Mouse (Mus musculus): ENCODE measurements around the gene Rgs8. TPM values are rescaled to one million over a fixed set of nuclear protein-coding genes. Genes with fewer than 3 reads are reported as not detected.

Rgs8 gene
- total and polyA plus RNA-seq, 3 experiments, result 0.06 TPM; not detected in 2

DNA sequence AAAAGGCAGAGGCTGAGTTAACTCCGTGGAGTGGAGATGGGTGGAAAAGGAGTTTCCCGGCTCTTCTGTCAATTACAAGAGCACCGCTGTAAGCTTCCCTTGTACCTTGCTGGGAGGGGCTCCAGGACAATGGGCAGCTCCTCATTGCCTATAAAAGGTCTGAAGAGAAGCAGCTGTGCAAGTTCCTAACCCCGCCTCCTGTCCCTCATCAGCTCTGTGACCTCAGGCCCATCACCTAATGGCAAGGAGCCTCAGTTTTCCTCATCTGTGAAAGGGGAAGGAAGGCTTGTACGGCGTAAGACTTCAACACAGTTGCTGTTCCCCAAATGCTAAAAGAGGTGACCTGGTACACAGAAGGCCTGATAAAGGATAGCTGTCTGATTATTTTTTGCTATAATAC, 24.8 kb downstream of the Rgs8 start:
- H3K27ac ChIP-seq, result no peak overlapping the region
- H3K4me3 ChIP-seq, result no peak overlapping the region
- H3K27me3 ChIP-seq (ENCODE audit: control insufficient read depth, insufficient read depth, low read length), result no peaks in the 10 kb centered on the region
- no peaks in the 10 kb centered on the region for H3K36me3 ChIP-seq (ENCODE audit: control insufficient read depth, insufficient read depth, low read length)
- no peaks in the 10 kb centered on the region for H3K79me2 ChIP-seq (replicated peaks; ENCODE audit: control insufficient read depth, insufficient read depth, low read length)
- 78% methylated on average over 6 of the region's 6 CpGs for WGBS
- no peak overlapping the region for H3K9ac ChIP-seq (ENCODE audit: low read depth, low read length)
- TF ChIP-seq POLR2A (IDR thresholded peaks at IDR 0.05; ENCODE audit: insufficient read depth, low read depth, low read length) (no peak), CTCF (IDR thresholded peaks at IDR 0.05) (no peak), EP300 (IDR thresholded peaks at IDR 0.05; ENCODE audit: insufficient read depth, low read depth, low read length) (no peak)
- intact Hi-C loops (cut with DNase I), result no loop called here
- no peak for DNase-seq
- no peaks in the 10 kb centered on the region for H3K4me1 ChIP-seq (ENCODE audit: control insufficient read depth, insufficient read depth, low read length)

DNA sequence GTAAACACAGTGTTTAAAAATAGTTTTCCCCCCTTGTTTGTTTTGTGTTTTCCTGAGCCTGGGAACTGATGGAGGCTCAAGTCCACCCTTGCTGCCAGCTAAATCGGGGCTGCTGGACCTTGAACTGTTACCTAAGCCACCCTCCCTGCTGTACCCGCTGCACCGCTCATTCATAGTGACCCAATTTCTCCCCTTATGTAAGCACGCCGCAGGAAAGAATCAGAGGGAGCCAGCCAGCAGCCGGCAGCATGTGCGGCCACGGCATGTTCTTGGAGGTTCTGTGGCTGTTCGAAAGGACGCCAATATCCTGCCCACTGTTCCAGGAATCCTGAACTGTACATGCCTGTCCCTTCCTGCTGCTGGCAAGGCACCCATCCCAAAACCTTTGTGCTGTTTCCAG, 26.3 kb downstream of the Rgs8 start:
- 24% methylated on average over 10 of the region's 10 CpGs for WGBS
- no peaks in the 10 kb centered on the region for H3K4me1 ChIP-seq (ENCODE audit: control insufficient read depth, insufficient read depth, low read length)
- no peak overlapping the region for H3K4me3 ChIP-seq
- peak; percentile 48 to 73 for DNase-seq
- no peaks in the 10 kb centered on the region for H3K27me3 ChIP-seq (ENCODE audit: control insufficient read depth, insufficient read depth, low read length)
- peak; percentile 49; the same call in 1 of the 2 replicates for TF ChIP-seq EP300 (IDR thresholded peaks at IDR 0.05; ENCODE audit: insufficient read depth, low read depth, low read length)
- TF ChIP-seq CTCF (IDR thresholded peaks at IDR 0.05), result no peak
- intact Hi-C loops (cut with DNase I), result no loop called here
- no peaks in the 10 kb centered on the region for H3K36me3 ChIP-seq (ENCODE audit: control insufficient read depth, insufficient read depth, low read length)
- no peak overlapping the region for H3K9ac ChIP-seq (ENCODE audit: low read depth, low read length)
- H3K27ac ChIP-seq, result no peak overlapping the region
- no peaks in the 10 kb centered on the region for H3K79me2 ChIP-seq (replicated peaks; ENCODE audit: control insufficient read depth, insufficient read depth, low read length)

DNA sequence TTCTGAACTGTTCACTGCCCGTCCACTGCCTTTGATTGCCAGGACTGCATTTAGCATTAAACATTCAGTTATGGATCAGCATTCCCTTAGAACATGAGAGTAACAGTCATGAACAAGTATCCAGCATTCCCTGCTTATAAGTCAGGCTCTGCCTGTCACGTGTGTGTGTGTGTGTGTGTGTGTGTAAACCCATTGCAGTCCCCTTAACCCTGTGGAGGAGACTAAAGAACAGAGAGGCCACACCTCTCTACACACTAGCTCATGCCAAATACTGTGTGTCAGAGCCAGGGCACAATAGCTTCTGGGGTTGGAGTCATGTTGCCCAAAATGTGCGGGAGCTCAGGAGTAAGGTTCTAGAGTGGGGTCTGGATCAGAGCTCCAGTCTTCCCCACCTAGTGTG, 26.8 kb downstream of the Rgs8 start:
- WGBS, result 55% methylated on average over 3 of the region's 3 CpGs

DNA sequence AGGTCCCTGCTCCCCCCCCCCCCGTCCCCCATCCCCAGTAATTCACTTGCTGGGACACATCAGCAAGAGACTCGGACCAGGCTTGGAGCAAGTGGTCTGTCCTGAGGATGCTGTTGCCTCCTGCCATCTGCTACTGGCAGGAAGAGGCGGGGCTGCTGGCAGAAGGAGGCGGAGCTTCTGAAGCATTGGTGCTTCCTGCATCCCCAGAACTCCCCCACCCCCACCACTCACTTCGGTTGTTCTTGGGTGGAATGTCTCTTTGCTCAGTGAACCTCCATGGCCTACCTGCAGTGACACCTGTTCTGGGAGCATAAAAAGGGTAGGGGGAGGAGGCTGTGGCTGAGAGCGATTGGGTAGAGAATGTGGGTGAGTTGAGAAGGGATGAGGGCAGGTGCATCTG, 27.5 kb downstream of the Rgs8 start:
- Histone ChIP-seq H3K9ac (ENCODE audit: low read depth, low read length) (no peak overlapping the region), H3K36me3 (ENCODE audit: control insufficient read depth, insufficient read depth, low read length) (no peaks in the 10 kb centered on the region), H3K4me3 (no peak overlapping the region), H3K4me1 (ENCODE audit: control insufficient read depth, insufficient read depth, low read length) (no peaks in the 10 kb centered on the region), H3K27me3 (ENCODE audit: control insufficient read depth, insufficient read depth, low read length) (no peaks in the 10 kb centered on the region), H3K27ac (no peak overlapping the region), H3K79me2 (replicated peaks; ENCODE audit: control insufficient read depth, insufficient read depth, low read length) (no peaks in the 10 kb centered on the region)
- no peak for DNase-seq
- intact Hi-C loops (cut with DNase I), result no loop called here
- WGBS, result 66% methylated on average over 6 of the region's 6 CpGs
- TF ChIP-seq EP300 (IDR thresholded peaks at IDR 0.05; ENCODE audit: insufficient read depth, low read depth, low read length) (no peak), CTCF (IDR thresholded peaks at IDR 0.05) (no peak), POLR2A (IDR thresholded peaks at IDR 0.05; ENCODE audit: insufficient read depth, low read depth, low read length) (no peak)

More for the DNA sequence above, 26.8 kb downstream of the Rgs8 start:
- Histone ChIP-seq H3K9ac (ENCODE audit: low read depth, low read length) (no peak overlapping the region), H3K27me3 (ENCODE audit: control insufficient read depth, insufficient read depth, low read length) (no peaks in the 10 kb centered on the region), H3K36me3 (ENCODE audit: control insufficient read depth, insufficient read depth, low read length) (no peaks in the 10 kb centered on the region), H3K79me2 (replicated peaks; ENCODE audit: control insufficient read depth, insufficient read depth, low read length) (no peaks in the 10 kb centered on the region), H3K4me3 (no peak overlapping the region), H3K27ac (no peak overlapping the region), H3K4me1 (ENCODE audit: control insufficient read depth, insufficient read depth, low read length) (no peaks in the 10 kb centered on the region)
- intact Hi-C loops (cut with DNase I), result no loop called here
- TF ChIP-seq EP300 (IDR thresholded peaks at IDR 0.05; ENCODE audit: insufficient read depth, low read depth, low read length) (no peak), POLR2A (IDR thresholded peaks at IDR 0.05; ENCODE audit: insufficient read depth, low read depth, low read length) (no peak), CTCF (IDR thresholded peaks at IDR 0.05) (no peak)
- DNase-seq, result no peak

DNA sequence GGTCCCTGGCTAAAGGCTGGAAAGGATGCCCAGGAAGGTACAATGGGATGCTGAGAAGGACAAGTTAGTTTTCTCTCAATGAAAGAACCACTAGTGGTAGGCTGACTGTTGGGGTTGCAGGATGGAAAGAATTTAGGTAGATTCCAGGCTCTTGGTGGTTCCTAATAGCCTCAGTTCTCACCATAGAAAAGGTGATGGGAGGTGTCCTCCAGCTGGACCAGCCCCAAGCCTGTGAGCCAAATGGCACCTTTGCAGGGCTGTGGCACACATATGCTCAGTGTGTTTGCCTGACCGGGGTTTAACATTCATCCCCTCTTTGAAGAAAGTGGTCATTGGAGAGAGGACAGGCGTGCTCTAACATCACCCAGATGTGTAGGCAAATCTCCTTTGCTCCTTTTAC, 28.2 kb downstream of the Rgs8 start:
- TF ChIP-seq CTCF (IDR thresholded peaks at IDR 0.05) (no peak), EP300 (IDR thresholded peaks at IDR 0.05; ENCODE audit: insufficient read depth, low read depth, low read length) (no peak), POLR2A (IDR thresholded peaks at IDR 0.05; ENCODE audit: insufficient read depth, low read depth, low read length) (no peak)

DNA sequence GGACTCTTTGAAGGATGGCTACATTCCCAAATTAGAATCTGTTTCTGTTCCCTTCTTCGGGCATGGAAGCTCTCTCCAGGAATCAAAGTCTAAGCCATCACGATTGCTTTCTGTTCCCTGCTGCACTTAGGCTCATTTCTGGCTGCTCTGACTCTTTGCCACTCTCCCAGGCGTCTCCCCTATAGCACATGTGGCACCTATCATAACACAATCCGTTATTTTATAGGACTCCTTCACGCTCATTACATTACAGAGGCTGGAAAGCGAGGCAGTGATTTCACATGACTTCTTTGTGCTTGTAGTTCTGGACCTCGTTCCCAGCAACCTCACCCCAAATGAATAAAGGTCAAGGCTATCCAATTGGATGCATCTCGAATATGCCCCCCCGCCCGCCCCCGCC, 30.4 kb downstream of the Rgs8 start:
- no peak for DNase-seq
- Histone ChIP-seq H3K9ac (ENCODE audit: low read depth, low read length) (no peak overlapping the region), H3K27ac (no peak overlapping the region), H3K79me2 (replicated peaks; ENCODE audit: control insufficient read depth, insufficient read depth, low read length) (no peaks in the 10 kb centered on the region), H3K4me3 (no peak overlapping the region), H3K4me1 (ENCODE audit: control insufficient read depth, insufficient read depth, low read length) (no peaks in the 10 kb centered on the region), H3K27me3 (ENCODE audit: control insufficient read depth, insufficient read depth, low read length) (no peaks in the 10 kb centered on the region), H3K36me3 (ENCODE audit: control insufficient read depth, insufficient read depth, low read length) (no peaks in the 10 kb centered on the region)
- TF ChIP-seq EP300 (IDR thresholded peaks at IDR 0.05; ENCODE audit: insufficient read depth, low read depth, low read length) (no peak), POLR2A (IDR thresholded peaks at IDR 0.05; ENCODE audit: insufficient read depth, low read depth, low read length) (no peak), CTCF (IDR thresholded peaks at IDR 0.05) (no peak)
- WGBS, result 64% methylated on average over 11 of the region's 11 CpGs
- intact Hi-C loops (cut with DNase I), result no loop called here

More for the DNA sequence above, 28.2 kb downstream of the Rgs8 start:
- Histone ChIP-seq H3K27me3 (ENCODE audit: control insufficient read depth, insufficient read depth, low read length) (no peaks in the 10 kb centered on the region), H3K36me3 (ENCODE audit: control insufficient read depth, insufficient read depth, low read length) (no peaks in the 10 kb centered on the region), H3K4me3 (no peak overlapping the region), H3K27ac (no peak overlapping the region), H3K4me1 (ENCODE audit: control insufficient read depth, insufficient read depth, low read length) (no peaks in the 10 kb centered on the region), H3K79me2 (replicated peaks; ENCODE audit: control insufficient read depth, insufficient read depth, low read length) (no peaks in the 10 kb centered on the region), H3K9ac (ENCODE audit: low read depth, low read length) (no peak overlapping the region)
- WGBS, result 95% methylated on average over 2 of the region's 2 CpGs
- intact Hi-C loops (cut with DNase I), result no loop called here
- DNase-seq, result no peak
